Mouse (Mus musculus): Measurements from ENCODE around the gene Efhd2. TPM values are rescaled to one million over a fixed set of nuclear protein-coding genes. Genes with fewer than 3 reads are reported as not detected.

The Efhd2 gene
- total RNA-seq, 1 experiment = 9.2 TPM

DNA sequence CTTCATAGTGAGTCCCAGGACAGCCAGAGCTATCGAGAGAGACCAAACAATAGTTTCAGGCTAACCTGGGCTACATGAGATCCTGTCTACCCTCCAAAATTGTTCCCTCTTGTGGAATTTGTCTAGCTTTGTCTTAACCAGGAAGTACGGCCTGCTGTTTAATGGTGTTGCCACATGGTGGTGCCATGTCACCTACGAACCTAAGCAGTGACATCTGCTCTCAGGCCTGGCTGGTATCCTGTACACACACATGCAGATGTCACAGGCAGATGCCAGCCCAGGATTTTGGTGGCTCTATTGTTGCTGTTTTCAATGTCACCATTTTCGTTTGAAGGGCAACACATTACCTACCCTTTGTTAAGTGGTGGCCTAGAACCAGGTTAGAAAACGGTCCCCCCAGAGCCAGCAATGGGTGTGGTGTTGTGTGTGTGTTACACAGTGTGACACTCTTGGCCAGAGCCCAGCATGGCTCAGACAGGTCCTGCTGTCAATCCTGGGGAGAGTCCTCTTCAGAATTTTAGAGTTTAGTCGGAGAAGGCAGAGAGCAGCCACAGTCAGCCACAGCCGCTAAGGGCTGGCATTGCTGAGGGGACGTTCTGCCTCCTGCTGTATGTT, 64.8 kb downstream of the Efhd2 start:
- Histone ChIP-seq H3K27ac (ENCODE audit: insufficient read depth, low read depth, low read length, poor library complexity, severe bottlenecking) (no peak overlapping the region), H3K4me3 (ENCODE audit: insufficient read depth in 1 of 2, low read depth in 1 of 2, low read length in 2 of 2, poor library complexity in 1 of 2, severe bottlenecking in 1 of 2) (no peak overlapping the region), H3K4me1 (ENCODE audit: control insufficient read depth in 2 of 2, insufficient read depth in 2 of 2, low read length in 2 of 2, poor library complexity in 1 of 2) (no peaks in the 10 kb centered on the region), H3K9ac (ENCODE audit: insufficient read depth, low read depth, low read length, poor library complexity, severe bottlenecking) (no peak overlapping the region), H3K36me3 (ENCODE audit: control insufficient read depth, insufficient read depth, low read length, poor library complexity, severe bottlenecking) (peaks cover 28% of the 10 kb centered on the region; the same call in 1 of the 2 replicates), H3K9me3 (ENCODE audit: control insufficient read depth, insufficient read depth, low read depth, low read length) (no peaks in the 10 kb centered on the region)
- DNase-seq (ENCODE audit: low read depth, low spot score) = no peak
- in situ Hi-C loops (cut with MboI; ENCODE audit: low sequenced_read_pairs in 2 of 2, unreplicated experiment in 2 of 2) = no loop called here
- no peak for TF ChIP-seq ZNF384 (IDR thresholded peaks at IDR 0.05; ENCODE audit: low read depth, low read length)
- 0 out of 2 replicates have a peak, but pooled peaks have one; percentile 16 for TF ChIP-seq ZC3H11A (IDR thresholded peaks at IDR 0.05; ENCODE audit: borderline replicate concordance, low read depth, low read length)

Other genes starting within 250 kb of the Efhd2 start
- gene Plekhm2, start 210.0 kb downstream of the Efhd2 start, total RNA-seq (2012; rRNA removed) = 6.2 and 6.8 TPM in 2 replicates
- 10.5 and 13.3 TPM in 2 replicates for gene Rsc1a1, start 189.3 kb downstream of the Efhd2 start, total RNA-seq (2012; rRNA removed)
- 42.0 and 48.5 TPM in 2 replicates for gene Ddi2, start 151.5 kb downstream of the Efhd2 start, total RNA-seq (2012; rRNA removed)
- 0.62 and 1.3 TPM in 2 replicates for gene Agmat, start 128.2 kb downstream of the Efhd2 start, total RNA-seq (2012; rRNA removed)
- gene Dnajc16, start 84.0 kb downstream of the Efhd2 start, total RNA-seq (2012; rRNA removed) = 12.1 and 19.3 TPM in 2 replicates
- gene Casp9, start 81.3 kb downstream of the Efhd2 start, total RNA-seq (2012; rRNA removed) = 5.5 and 6.1 TPM in 2 replicates
- 7.3 and 8.2 TPM in 2 replicates for gene Cela2a, start 48.8 kb downstream of the Efhd2 start, total RNA-seq (2012; rRNA removed)
- gene Ctrc, start 28.6 kb downstream of the Efhd2 start, total RNA-seq (2012; rRNA removed) = not detected in 2 replicates
- gene Fhad1, start 140.2 kb upstream of the Efhd2 start, total RNA-seq (2012; rRNA removed) = 0.49 and 0.74 TPM in 2 replicates
- gene Tmem51, start 209.4 kb upstream of the Efhd2 start, total RNA-seq (2012; rRNA removed) = 13.6 and 24.0 TPM in 2 replicates